In genomic region chr9:120985009-120985408, GRCm38 (mm10) we compare ENCODE assay signal across 18 mouse cellular contexts. TPM values are rescaled to one million over a fixed set of nuclear protein-coding genes. Genes with fewer than 3 reads are reported as not detected.
DNase-seq lines count a peak whose midpoint lies in the region; ATAC-seq and TF ChIP-seq lines count a peak whose summit lies in the region.
"Had no signal": no experiment of that assay in that cellular context is flagged by ENCODE, and none has a peak within 500 bp of the region (broad histone marks: within the 10 kb centered on the region; RNA-seq: fewer than 3 reads in every experiment).

No protein-coding gene starts in this region.

- ATAC-seq in kidney, embryonic 15.5 days (replicated peaks; ENCODE audit: low FRiP score), result no peak
- no peak for ATAC-seq in liver, embryonic 11.5 days (replicated peaks; ENCODE audit: low FRiP score)
- ATAC-seq: forebrain, embryonic 13.5 days; forebrain, postnatal 0 days had no signal

- 83% methylated on average over 5 of the region's 5 CpGs for WGBS in kidney, adult 2 months
- WGBS in kidney, embryonic 15.5 days, result 94% methylated on average over 5 of the region's 5 CpGs
- 93% methylated on average over 5 of the region's 5 CpGs for WGBS in liver, adult 2 months
- 86% methylated on average over 5 of the region's 5 CpGs for WGBS in liver, embryonic 11.5 days
- 53% methylated on average over 5 of the region's 5 CpGs for WGBS in small intestine, adult 2 months

- no peak overlapping the region for H3K9ac ChIP-seq in kidney, embryonic 15.5 days
- no peak overlapping the region for H3K9ac ChIP-seq in liver, adult 2 months (ENCODE audit: low read depth, low read length)
- no peak overlapping the region for H3K9ac ChIP-seq in liver, embryonic 11.5 days (ENCODE audit: low read depth, low read length)
- H3K9ac ChIP-seq: forebrain, embryonic 13.5 days; forebrain, postnatal 0 days; heart, embryonic 15.5 days had no signal

- no peaks in the 10 kb centered on the region for H3K27me3 ChIP-seq in kidney, adult 2 months (replicated peaks; ENCODE audit: control insufficient read depth, insufficient read depth, low read length)
- no peaks in the 10 kb centered on the region for H3K27me3 ChIP-seq in kidney, embryonic 15.5 days
- no peaks in the 10 kb centered on the region for H3K27me3 ChIP-seq in liver, adult 2 months (ENCODE audit: control insufficient read depth, insufficient read depth, low read length)
- no peaks in the 10 kb centered on the region for H3K27me3 ChIP-seq in liver, embryonic 11.5 days (replicated peaks; ENCODE audit: control insufficient read depth, insufficient read depth, low read length)
- no peaks in the 10 kb centered on the region for H3K27me3 ChIP-seq in small intestine, adult 2 months (ENCODE audit: control insufficient read depth, insufficient read depth, low read length)
- H3K27me3 ChIP-seq: forebrain, embryonic 13.5 days; heart, embryonic 15.5 days had no signal

- DNase-seq in kidney, adult 2 months, result peak; percentile 68
- no peak for DNase-seq in liver, adult 2 months (ENCODE audit: extremely low read depth, low read depth, low spot score)
- no peak for DNase-seq in liver, embryonic 11.5 days (ENCODE audit: low spot score)
- DNase-seq in lung, postnatal 25 days (ENCODE audit: low spot score), result no peak
- no peak for DNase-seq in layer of hippocampus, postnatal 14 days (ENCODE audit: low spot score in 2 of 2)
- DNase-seq: adrenal gland, postnatal 10 days; cerebellum, adult 11-12 months; cerebellum, adult 9-10 months; cerebellum, postnatal 25 days; forebrain, postnatal 0 days; gastrocnemius, postnatal 14 days; heart, adult 2 months; heart, postnatal 14 days had no signal

- H3K79me2 ChIP-seq in liver, adult 2 months (ENCODE audit: control insufficient read depth, insufficient read depth, low read length), result no peaks in the 10 kb centered on the region

- H3K36me3 ChIP-seq in kidney, adult 2 months (ENCODE audit: control insufficient read depth, insufficient read depth, low read length), result no peaks in the 10 kb centered on the region
- H3K36me3 ChIP-seq in kidney, embryonic 15.5 days, result no peaks in the 10 kb centered on the region
- no peaks in the 10 kb centered on the region for H3K36me3 ChIP-seq in liver, adult 2 months (ENCODE audit: control insufficient read depth, insufficient read depth, low read length)
- H3K36me3 ChIP-seq in liver, embryonic 11.5 days (ENCODE audit: control insufficient read depth, insufficient read depth, low read length), result no peaks in the 10 kb centered on the region
- H3K36me3 ChIP-seq in small intestine, adult 2 months (ENCODE audit: control insufficient read depth, insufficient read depth, low read length), result no peaks in the 10 kb centered on the region
- H3K36me3 ChIP-seq: heart, embryonic 15.5 days had no signal

- peak overlapping the region; percentile 71 for H3K27ac ChIP-seq in kidney, adult 2 months (ENCODE audit: insufficient read depth, low read depth, low read length)
- H3K27ac ChIP-seq in kidney, embryonic 15.5 days, result no peak overlapping the region
- peak overlapping the region; percentile 5 for H3K27ac ChIP-seq in liver, adult 2 months (replicated peaks; ENCODE audit: insufficient read depth, low read depth, low read length)
- H3K27ac ChIP-seq in liver, embryonic 11.5 days (ENCODE audit: low read depth, low read length), result no peak overlapping the region
- peak overlapping the region; percentile 85 for H3K27ac ChIP-seq in small intestine, adult 2 months (ENCODE audit: insufficient read depth, low read depth, low read length)
- H3K27ac ChIP-seq: forebrain, embryonic 13.5 days; heart, adult 2 months; heart, embryonic 15.5 days had no signal

- TF ChIP-seq CTCF in kidney, adult 2 months (conservative IDR thresholded peaks at IDR 0.05; ENCODE audit: insufficient read depth, insufficient read length, low read depth, low read length), result no peak
- no peak for TF ChIP-seq CTCF in liver, adult 2 months (IDR thresholded peaks at IDR 0.05; ENCODE audit: low read depth, low read length)
- TF ChIP-seq CTCF in small intestine, adult 2 months (IDR thresholded peaks at IDR 0.05; ENCODE audit: extremely low read depth, insufficient read length, insufficient replicate concordance, low read depth, low read length), result no peak

- no peaks in the 10 kb centered on the region for H3K9me3 ChIP-seq in kidney, embryonic 15.5 days (replicated peaks)
- no peaks in the 10 kb centered on the region for H3K9me3 ChIP-seq in liver, embryonic 11.5 days (ENCODE audit: control insufficient read depth, low read length)
- H3K9me3 ChIP-seq: forebrain, embryonic 13.5 days; heart, embryonic 15.5 days had no signal

- H3K4me3 ChIP-seq in kidney, adult 2 months (ENCODE audit: insufficient read depth, low read depth, low read length), result no peak overlapping the region
- H3K4me3 ChIP-seq in kidney, embryonic 15.5 days (replicated peaks), result no peak overlapping the region
- no peak overlapping the region for H3K4me3 ChIP-seq in liver, adult 2 months (ENCODE audit: insufficient read depth, low read depth, low read length)
- no peak overlapping the region for H3K4me3 ChIP-seq in liver, embryonic 11.5 days (ENCODE audit: low read depth, low read length)
- no peak overlapping the region for H3K4me3 ChIP-seq in small intestine, adult 2 months (ENCODE audit: low read depth, low read length)
- H3K4me3 ChIP-seq: forebrain, embryonic 13.5 days; heart, adult 2 months; heart, embryonic 15.5 days had no signal

- no peak overlapping the region for H3K4me2 ChIP-seq in kidney, embryonic 15.5 days
- no peak overlapping the region for H3K4me2 ChIP-seq in liver, embryonic 11.5 days
- H3K4me2 ChIP-seq: forebrain, embryonic 13.5 days; heart, embryonic 11.5 days; heart, embryonic 15.5 days had no signal

- H3K4me1 ChIP-seq in kidney, adult 2 months (ENCODE audit: control insufficient read depth, insufficient read depth, low read length), result peaks cover 8% of the 10 kb centered on the region; the same call in 1 of the 2 replicates
- H3K4me1 ChIP-seq in kidney, embryonic 15.5 days, result peaks cover 32% of the 10 kb centered on the region
- peaks cover 15% of the 10 kb centered on the region for H3K4me1 ChIP-seq in liver, adult 2 months (ENCODE audit: control insufficient read depth, insufficient read depth, low read length)
- H3K4me1 ChIP-seq in liver, embryonic 11.5 days (replicated peaks; ENCODE audit: control insufficient read depth, insufficient read depth, low read length), result peaks cover 4% of the 10 kb centered on the region
- H3K4me1 ChIP-seq in small intestine, adult 2 months (ENCODE audit: control insufficient read depth, insufficient read depth, insufficient read length, low read length), result peaks cover 33% of the 10 kb centered on the region

- no peak for TF ChIP-seq POLR2A in kidney, adult 2 months (IDR thresholded peaks at IDR 0.05; ENCODE audit: low read depth, low read length)
- no peak for TF ChIP-seq POLR2A in liver, adult 2 months (IDR thresholded peaks at IDR 0.05; ENCODE audit: extremely low read depth, insufficient read depth, low read length)
- TF ChIP-seq POLR2A in small intestine, adult 2 months (IDR thresholded peaks at IDR 0.05; ENCODE audit: low read depth, low read length), result no peak

RNA-seq across cellular contexts. Expression of gene Ctnnb1, which starts 56.0 kb away (rescaled TPM):
- polyA plus RNA-seq in kidney, adult 2 months (2012; rRNA removed), result 102 and 156 TPM in 2 replicates
- 543 and 552 TPM in 2 replicates for polyA plus RNA-seq in kidney, embryonic 15.5 days (2015; fragmentation: Nextera tagmentation; extraction: Ambion mirVana)
- total RNA-seq in liver, adult 2 months (2014; rRNA removed), result 278 and 319 TPM in 2 replicates
- 34.3 and 41.4 TPM in 2 replicates for polyA plus RNA-seq in liver, adult 2 months (2012; rRNA removed)
- 326 TPM in 2 replicates for polyA plus RNA-seq in liver, embryonic 11.5 days (2014; fragmentation: Nextera tagmentation; extraction: Ambion mirVana)
- polyA plus RNA-seq in small intestine, adult 2 months (2012; rRNA removed), result 137 and 230 TPM in 2 replicates
- total RNA-seq in layer of hippocampus, postnatal 14 days (2021), result 100 to 1,000 TPM; 772 to 788 TPM

Comparison
In these comparisons a context has a peak if more than half of its experiments do, and no peak if none do; other contexts are left out.
1. H3K27ac ChIP-seq: peak in kidney, adult 2 months (single experiment), liver, adult 2 months (single experiment) and small intestine, adult 2 months (single experiment); none in kidney, embryonic 15.5 days (single experiment) and liver, embryonic 11.5 days (single experiment).